Mouse (Mus musculus) spleen, adult 2 months (tissue): ENCODE measurements around the gene Smim4.

Source experiments
- CTCF ChIP-seq: fragments of 200-500 bp; IDR thresholded peaks from 2 replicates; pipeline ENCODE4 v1.5.1; 2011; ENCODE audit warnings: mild to moderate bottlenecking, inconsistent platforms; ENCODE audit not compliant: insufficient read depth, insufficient read length, insufficient replicate concordance; ENCODE audit errors: extremely low read depth
- POLR2A ChIP-seq: fragments of 200-500 bp; IDR thresholded peaks from 2 replicates; pipeline ENCODE4 v1.6.1; 2011; ENCODE audit warnings: low read depth, low read length, inconsistent platforms

DNA sequence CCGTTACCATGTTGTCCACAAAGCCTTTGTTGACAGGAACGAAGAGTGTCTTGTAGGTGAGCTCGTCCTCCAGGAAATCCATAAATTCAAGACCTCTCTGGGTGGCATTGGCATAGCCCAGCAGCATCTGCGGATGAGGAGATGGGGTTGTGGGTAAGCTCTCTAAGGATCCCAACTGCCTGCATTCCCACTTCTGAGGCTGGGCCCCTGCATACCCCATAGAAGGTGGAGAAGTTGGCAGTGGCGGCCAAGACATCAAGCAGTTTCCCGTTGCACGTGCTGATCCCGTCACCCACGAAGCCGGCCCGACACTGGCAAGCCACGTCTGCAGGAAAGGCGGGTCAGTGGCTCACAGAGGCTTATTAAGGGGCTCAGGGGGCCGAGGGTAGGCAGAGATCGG lies 11.4 kb upstream of the Smim4 start:
- TF ChIP-seq POLR2A, result no peak
- no peak for TF ChIP-seq CTCF
